Mouse (Mus musculus) heart, embryonic 15.5 days (tissue): ENCODE measurements around the gene Mxd4. TPM values are rescaled to one million over a fixed set of nuclear protein-coding genes. Genes with fewer than 3 reads are reported as not detected.

Experiments
- ATAC-seq: fragments of 200-750 bp; cut with Nextera tagmentation; replicated peaks from 2 replicates; pipeline ENCODE4 v1.8.0; 2017; ENCODE audit warnings: low read depth, moderate TSS enrichment; ENCODE audit not compliant: insufficient number of reproducible peaks, insufficient read depth, low FRiP score
- H3K27ac ChIP-seq: fragments of 300-500 bp; sonication (generic); 2 replicates; pipeline ENCODE4 v1.5.1; 2015; ENCODE audit warnings: mild to moderate bottlenecking, inconsistent platforms
- H3K27me3 ChIP-seq: fragments of 300-500 bp; sonication (generic); 2 replicates; pipeline ENCODE4 v1.6.1; 2015; ENCODE audit warnings: inconsistent platforms
- H3K36me3 ChIP-seq: fragments of 300-500 bp; sonication (generic); 2 replicates; pipeline ENCODE4 v1.6.1; 2015; ENCODE audit warnings: mild to moderate bottlenecking, inconsistent platforms
- H3K4me1 ChIP-seq: fragments of 300-500 bp; sonication (generic); replicated peaks from 2 replicates; pipeline ENCODE4 v1.6.1; 2015; ENCODE audit warnings: inconsistent platforms
- H3K4me2 ChIP-seq: fragments of 300-500 bp; sonication (generic); 2 replicates; pipeline ENCODE4 v1.6.1; 2015; ENCODE audit warnings: inconsistent platforms, mild to moderate bottlenecking, moderate library complexity
- H3K4me3 ChIP-seq: fragments of 300-500 bp; sonication (generic); 2 replicates; pipeline ENCODE4 v1.5.1; 2015; ENCODE audit warnings: mild to moderate bottlenecking, inconsistent platforms
- H3K9ac ChIP-seq: fragments of 300-500 bp; sonication (generic); 2 replicates; pipeline ENCODE4 v1.6.1; 2015; ENCODE audit warnings: mild to moderate bottlenecking, inconsistent platforms
- H3K9me3 ChIP-seq: fragments of 300-500 bp; sonication (generic); replicated peaks from 2 replicates; pipeline ENCODE4 v1.6.1; 2016; ENCODE audit warnings: inconsistent platforms
- whole genome bisulfite sequencing: fragments of 180-500 bp; shearing (Covaris S2); methylation state at CpG from one replicate; pipeline ENCODE4 v1.1.7; 2015; ENCODE audit warnings: mixed read lengths; 5-methylcytosine and 5-hydroxymethylcytosine counted together
- polyA plus RNA-seq: library from polyadenylated mRNA; unstranded; fragments of >200 nt; fragmentation: Nextera tagmentation; extraction: Ambion mirVana; gene quantifications from 2 replicates; pipeline ENCODE4 v1.2.1, GENCODE M21; 2015

The Mxd4 gene
- polyA plus RNA-seq = 22.3 and 28.6 TPM in 2 replicates

- H3K27me3 ChIP-seq = no peaks in the 10 kb centered on the region
- peaks cover 65% of the 10 kb centered on the region for H3K4me1 ChIP-seq
- no peaks in the 10 kb centered on the region for H3K36me3 ChIP-seq
- under 1% methylated on average over 60 of the region's 60 CpGs for WGBS
- H3K9ac ChIP-seq = peak within 1 kb of the TSS; percentile 96
- ATAC-seq = peak; percentile 96
- H3K9me3 ChIP-seq = no peaks in the 10 kb centered on the region
- peak within 1 kb of the TSS; percentile 98 for H3K27ac ChIP-seq
- peak within 1 kb of the TSS; percentile 97 for H3K4me3 ChIP-seq
- peak within 1 kb of the TSS; percentile 82 for H3K4me2 ChIP-seq
Measured at GRCm38 (mm10) chr5:34187601-34188316, at the start of gene Mxd4. TSS of gene Mxd4 (minus strand) at chr5:34187720.

DNA sequence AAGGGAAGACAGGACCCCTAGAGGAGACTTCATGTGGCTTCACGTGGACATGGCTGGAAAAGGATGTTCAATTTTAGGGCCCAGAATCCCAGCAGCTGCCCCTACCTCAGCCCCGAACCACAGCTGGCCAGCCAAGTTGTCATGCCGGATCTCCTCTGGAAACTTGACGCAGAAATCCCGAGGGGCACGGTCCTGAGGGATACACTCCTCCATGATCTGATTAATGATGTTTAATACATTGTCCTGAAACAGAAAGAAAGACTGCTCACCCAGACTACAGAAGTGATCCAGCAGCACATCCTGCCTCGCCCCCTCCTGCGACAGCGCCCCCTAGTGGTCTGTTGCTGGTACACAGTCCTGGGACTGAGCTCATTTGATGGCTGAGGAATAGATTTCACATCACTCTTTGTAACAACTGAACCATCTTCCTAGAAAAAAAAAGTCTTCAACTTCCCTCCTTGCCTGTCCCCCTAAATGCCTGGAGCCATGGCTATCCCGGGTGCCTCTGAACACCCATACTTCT, 48.4 kb upstream of the Mxd4 start:
- Histone ChIP-seq H3K4me1 (no peaks in the 10 kb centered on the region), H3K36me3 (no peaks in the 10 kb centered on the region), H3K27me3 (peaks cover 24% of the 10 kb centered on the region), H3K4me2 (no peak overlapping the region), H3K9me3 (no peaks in the 10 kb centered on the region), H3K27ac (no peak overlapping the region), H3K9ac (no peak overlapping the region), H3K4me3 (no peak overlapping the region)
- no peak for ATAC-seq
- 56% methylated on average over 10 of the region's 10 CpGs for WGBS

- 65% methylated on average over 4 of the region's 4 CpGs for WGBS
- no peak overlapping the region for H3K9ac ChIP-seq
- no peak for ATAC-seq
- peaks cover 24% of the 10 kb centered on the region for H3K27me3 ChIP-seq
- peaks cover 4% of the 10 kb centered on the region for H3K4me1 ChIP-seq
- H3K36me3 ChIP-seq = no peaks in the 10 kb centered on the region
- H3K4me2 ChIP-seq = no peak overlapping the region
- H3K27ac ChIP-seq = no peak overlapping the region
- H3K4me3 ChIP-seq = no peak overlapping the region
- H3K9me3 ChIP-seq = no peaks in the 10 kb centered on the region
Measured at GRCm38 (mm10) chr5:34235056-34235455, 47.5 kb upstream of the Mxd4 start.

DNA sequence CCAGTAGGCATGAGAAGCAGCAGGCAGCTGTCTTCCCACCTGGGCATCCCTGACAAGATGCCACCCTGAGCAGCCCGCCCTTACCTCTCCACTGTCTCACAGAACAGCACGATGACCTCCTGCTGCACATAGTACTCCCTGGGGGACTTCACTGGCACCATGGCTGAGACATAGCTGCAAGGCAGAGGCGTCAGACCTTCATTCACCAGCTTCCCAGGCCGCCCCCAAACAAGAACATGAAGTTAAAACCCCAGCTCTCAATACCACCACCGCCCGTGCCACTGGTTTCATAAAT, 45.6 kb upstream of the Mxd4 start:
- Histone ChIP-seq H3K4me3 (no peak overlapping the region), H3K36me3 (no peaks in the 10 kb centered on the region), H3K27ac (0 out of 2 replicates have a peak overlapping the region, but pooled peaks have one; percentile 12), H3K9me3 (no peaks in the 10 kb centered on the region), H3K4me1 (peaks cover 13% of the 10 kb centered on the region), H3K27me3 (peaks cover 24% of the 10 kb centered on the region), H3K4me2 (no peak overlapping the region), H3K9ac (no peak overlapping the region)
- ATAC-seq = no peak
- WGBS = 86% methylated on average over 6 of the region's 6 CpGs

DNA sequence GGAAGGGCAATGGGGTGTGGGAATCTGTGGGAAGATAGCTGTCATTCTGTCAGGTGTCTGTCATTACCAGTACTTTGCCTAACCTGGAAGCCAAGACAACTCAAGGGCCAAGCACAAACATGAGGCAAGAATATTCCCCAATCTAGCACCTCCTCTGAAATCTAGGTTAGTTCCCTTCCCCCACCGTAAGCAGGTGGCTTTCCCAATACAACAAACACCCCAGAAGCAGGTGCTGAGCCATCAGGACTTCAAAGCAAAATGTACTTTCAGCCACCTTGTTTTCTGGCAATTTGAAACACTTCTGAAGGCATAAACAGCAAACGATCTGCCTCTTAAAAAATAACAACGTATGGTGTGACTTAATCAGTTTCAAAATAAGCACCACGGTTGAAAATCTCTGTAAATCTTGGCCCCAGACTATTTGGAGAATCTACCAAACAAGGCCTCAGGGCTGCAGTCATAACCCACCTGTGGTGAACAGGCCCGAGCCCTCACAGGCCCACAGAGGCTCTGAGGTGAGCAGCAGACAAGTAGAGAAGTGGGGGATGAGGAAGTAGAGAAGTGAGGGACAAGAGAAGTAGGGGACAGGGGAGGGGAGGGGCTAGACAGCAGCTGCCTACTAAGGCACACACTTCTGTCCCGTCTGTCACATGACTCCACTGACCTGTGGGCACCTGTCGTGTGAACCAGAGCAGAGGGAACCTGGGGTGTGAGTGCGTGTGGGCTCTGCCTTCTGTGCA, 45.1 kb upstream of the Mxd4 start:
- H3K4me2 ChIP-seq = no peak overlapping the region
- no peak overlapping the region for H3K4me3 ChIP-seq
- ATAC-seq = no peak
- H3K4me1 ChIP-seq = peaks cover 13% of the 10 kb centered on the region
- 72% methylated on average over 8 of the region's 8 CpGs for WGBS
- H3K9ac ChIP-seq = no peak overlapping the region
- H3K27ac ChIP-seq = 0 out of 2 replicates have a peak overlapping the region, but pooled peaks have one; percentile 12
- no peaks in the 10 kb centered on the region for H3K36me3 ChIP-seq
- peaks cover 24% of the 10 kb centered on the region for H3K27me3 ChIP-seq
- H3K9me3 ChIP-seq = no peaks in the 10 kb centered on the region

DNA sequence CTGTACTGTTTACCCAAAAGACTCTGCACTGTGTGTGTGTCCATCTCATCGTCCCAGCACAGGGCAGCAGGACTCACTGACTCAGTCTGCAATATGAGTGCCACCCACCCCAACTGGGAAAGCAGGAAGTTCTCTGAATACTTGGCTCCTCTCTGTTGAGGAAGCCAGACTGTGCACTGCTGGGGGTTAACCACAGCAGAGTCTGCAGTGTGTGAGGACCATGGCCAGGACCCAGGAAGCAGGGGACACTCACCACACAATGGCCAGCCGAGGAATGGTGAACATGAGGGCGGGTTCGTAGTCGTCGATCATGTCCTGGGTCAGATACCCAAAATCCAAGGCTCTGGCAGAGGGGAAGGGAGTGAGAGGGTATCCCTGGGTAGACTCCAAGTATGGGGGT, 44.4 kb upstream of the Mxd4 start:
- 76% methylated on average over 6 of the region's 6 CpGs for WGBS
- Histone ChIP-seq H3K9me3 (no peaks in the 10 kb centered on the region), H3K27ac (no peak overlapping the region), H3K27me3 (peaks cover 27% of the 10 kb centered on the region), H3K4me2 (no peak overlapping the region), H3K9ac (no peak overlapping the region), H3K36me3 (no peaks in the 10 kb centered on the region), H3K4me3 (no peak overlapping the region), H3K4me1 (peaks cover 13% of the 10 kb centered on the region)
- no peak for ATAC-seq

DNA sequence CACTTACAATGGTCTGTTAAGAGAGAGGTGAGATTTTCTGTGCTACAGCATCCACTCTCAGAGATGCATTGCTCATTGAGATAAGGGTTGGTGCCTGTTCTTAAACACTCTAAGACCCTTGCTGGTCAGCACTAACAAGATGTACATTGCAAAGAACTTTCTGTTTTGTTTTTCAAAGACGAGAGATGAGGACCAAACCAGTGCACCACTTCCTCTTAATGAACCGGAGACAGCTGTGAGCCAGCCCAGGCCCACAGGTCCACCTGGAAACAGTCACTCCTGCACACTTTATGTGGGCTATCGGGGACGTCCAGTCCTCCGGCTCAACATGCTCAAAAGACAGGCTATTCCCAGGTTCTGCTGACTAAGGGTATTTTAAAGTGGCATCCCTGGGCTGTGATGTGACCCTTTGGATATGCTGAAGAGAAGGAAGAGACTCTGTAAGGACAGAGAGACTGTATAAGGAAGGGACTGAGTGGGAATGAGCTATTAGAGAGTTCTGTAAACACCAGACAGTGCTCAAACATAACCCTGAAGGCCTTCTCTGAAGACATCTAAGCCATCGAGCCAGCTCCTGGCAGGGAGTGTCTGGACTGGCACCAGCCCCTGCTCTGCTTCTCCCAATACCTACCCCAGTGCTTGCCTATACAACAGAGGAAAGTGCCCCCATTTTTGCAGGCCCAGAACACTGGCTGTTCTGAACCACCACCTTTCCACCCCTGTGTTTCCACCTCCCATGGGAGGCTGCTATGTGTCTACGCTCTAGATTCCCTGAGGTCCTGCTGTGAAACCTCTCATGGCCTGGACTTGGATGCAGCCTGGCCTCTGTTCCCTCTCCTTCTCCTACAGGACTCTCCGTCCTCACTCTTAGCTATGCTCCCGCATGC, 43.3 kb upstream of the Mxd4 start:
- peaks cover 13% of the 10 kb centered on the region for H3K4me1 ChIP-seq
- no peak for ATAC-seq
- H3K9ac ChIP-seq = no peak overlapping the region
- peaks cover 26% of the 10 kb centered on the region for H3K27me3 ChIP-seq
- WGBS = 65% methylated on average over 9 of the region's 9 CpGs
- H3K9me3 ChIP-seq = no peaks in the 10 kb centered on the region
- H3K4me3 ChIP-seq = no peak overlapping the region
- H3K36me3 ChIP-seq = no peaks in the 10 kb centered on the region
- 0 out of 2 replicates have a peak overlapping the region, but pooled peaks have one; percentile 4 for H3K4me2 ChIP-seq
- no peak overlapping the region for H3K27ac ChIP-seq

DNA sequence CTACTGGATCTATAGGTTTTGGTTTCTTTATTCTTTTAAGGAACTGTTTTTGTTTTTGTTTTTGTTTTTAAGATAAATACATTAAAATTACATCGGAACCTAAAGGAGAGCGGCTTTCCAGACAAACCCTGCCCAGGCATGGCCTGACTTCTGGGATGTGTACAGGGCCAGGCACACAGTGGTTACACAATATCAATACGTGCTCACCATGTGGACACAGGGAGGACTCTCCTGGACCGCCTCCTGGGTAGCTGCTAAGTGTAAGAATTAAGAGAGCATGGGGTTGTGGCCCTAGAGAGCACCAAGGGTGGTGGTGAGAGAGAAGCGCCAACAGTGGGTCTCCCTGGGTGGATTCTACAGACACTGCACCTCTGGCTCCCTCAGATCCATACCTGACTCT, 42.0 kb upstream of the Mxd4 start:
- no peak overlapping the region for H3K4me2 ChIP-seq
- no peak overlapping the region for H3K4me3 ChIP-seq
- peaks cover 24% of the 10 kb centered on the region for H3K27me3 ChIP-seq
- H3K9me3 ChIP-seq = no peaks in the 10 kb centered on the region
- peaks cover 13% of the 10 kb centered on the region for H3K4me1 ChIP-seq
- no peak for ATAC-seq
- WGBS = 92% methylated on average over 5 of the region's 5 CpGs
- H3K9ac ChIP-seq = no peak overlapping the region
- H3K27ac ChIP-seq = no peak overlapping the region
- H3K36me3 ChIP-seq = no peaks in the 10 kb centered on the region

DNA sequence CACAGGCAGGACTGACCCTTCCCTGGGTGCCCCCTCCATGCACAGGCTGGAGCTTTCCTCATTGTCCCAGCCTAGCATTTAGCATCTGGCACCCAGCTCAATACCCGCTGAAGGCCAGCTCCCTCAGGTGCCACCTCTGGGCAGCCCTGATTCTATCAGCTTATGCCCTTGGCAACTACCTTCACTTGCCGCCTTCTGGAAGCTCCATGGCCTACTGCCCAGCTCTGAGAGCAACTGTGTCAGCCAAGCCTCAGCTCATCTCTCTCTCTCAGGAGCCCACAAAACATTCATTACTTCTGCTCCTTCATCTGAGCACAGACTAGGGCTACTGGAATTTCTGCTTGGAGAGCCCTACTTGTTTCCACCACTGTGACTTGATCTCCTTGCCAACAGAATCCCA, 38.0 kb upstream of the Mxd4 start:
- peaks cover 39% of the 10 kb centered on the region for H3K27me3 ChIP-seq
- no peaks in the 10 kb centered on the region for H3K36me3 ChIP-seq
- no peak overlapping the region for H3K4me3 ChIP-seq
- H3K27ac ChIP-seq = no peak overlapping the region
- H3K4me1 ChIP-seq = peaks cover 13% of the 10 kb centered on the region
- WGBS = 71% methylated on average over 2 of the region's 2 CpGs
- no peak overlapping the region for H3K9ac ChIP-seq
- no peak overlapping the region for H3K4me2 ChIP-seq
- no peaks in the 10 kb centered on the region for H3K9me3 ChIP-seq
- ATAC-seq = no peak

GRCm38 (mm10) chr5:34224515-34224914, 37.0 kb upstream of the Mxd4 start:
- H3K4me1 ChIP-seq = 0 out of 2 replicates have a peak, but pooled peaks cover 3% of the 10 kb centered on the region
- 84% methylated on average over 5 of the region's 5 CpGs for WGBS
- H3K27ac ChIP-seq = no peak overlapping the region
- ATAC-seq = no peak
- H3K9ac ChIP-seq = no peak overlapping the region
- no peak overlapping the region for H3K4me3 ChIP-seq
- H3K4me2 ChIP-seq = no peak overlapping the region
- no peaks in the 10 kb centered on the region for H3K9me3 ChIP-seq
- no peaks in the 10 kb centered on the region for H3K36me3 ChIP-seq
- peaks cover 42% of the 10 kb centered on the region for H3K27me3 ChIP-seq

- 83% methylated on average over 4 of the region's 4 CpGs for WGBS
- H3K9me3 ChIP-seq = no peaks in the 10 kb centered on the region
- peaks cover 42% of the 10 kb centered on the region for H3K27me3 ChIP-seq
- no peak for ATAC-seq
- H3K4me1 ChIP-seq = peaks cover 27% of the 10 kb centered on the region
- H3K4me3 ChIP-seq = no peak overlapping the region
- no peak overlapping the region for H3K9ac ChIP-seq
- no peak overlapping the region for H3K27ac ChIP-seq
- H3K36me3 ChIP-seq = no peaks in the 10 kb centered on the region
- H3K4me2 ChIP-seq = no peak overlapping the region
Measured at GRCm38 (mm10) chr5:34220001-34220400, 32.5 kb upstream of the Mxd4 start.
